Mouse (Mus musculus): Measurements from ENCODE around the gene H1foo. TPM values are rescaled to one million over a fixed set of nuclear protein-coding genes. Genes with fewer than 3 reads are reported as not detected.
A peak's percentile ranks its signal among the peaks of the same experiment; 100 is the strongest.

H1foo gene
- polyA plus RNA-seq, 1 experiment from 2014 or later = not detected

- Histone ChIP-seq H3K9me3 (ENCODE audit: control insufficient read depth, low read length) (no peaks in the 10 kb centered on the region), H3K36me3 (ENCODE audit: control insufficient read depth, insufficient read depth, low read length) (no peaks in the 10 kb centered on the region), H3K4me2 (replicated peaks; ENCODE audit: low read depth, low read length) (no peak overlapping the region), H3K4me1 (replicated peaks; ENCODE audit: control insufficient read depth, insufficient read depth, low read length) (peaks cover 17% of the 10 kb centered on the region), H3K27ac (ENCODE audit: low read depth, low read length) (no peak overlapping the region), H3K4me3 (ENCODE audit: low read depth, low read length) (no peak overlapping the region), H3K27me3 (ENCODE audit: control insufficient read depth, insufficient read depth, low read length) (peaks cover 28% of the 10 kb centered on the region), H3K9ac (ENCODE audit: low read depth, low read length) (no peak overlapping the region)
- ATAC-seq (ENCODE audit: low FRiP score) (no peak), DNase-seq (ENCODE audit: low spot score) (no peak)
- WGBS = 85% methylated on average over 9 of the region's 9 CpGs
Observed at GRCm38 (mm10) chr6:115990479-115990878, 45.7 kb downstream of the H1foo start.

- H3K27ac ChIP-seq (ENCODE audit: low read depth, low read length) = no peak overlapping the region
- peaks cover 31% of the 10 kb centered on the region for H3K27me3 ChIP-seq (ENCODE audit: control insufficient read depth, insufficient read depth, low read length)
- DNase-seq (ENCODE audit: low spot score) (no peak), ATAC-seq (ENCODE audit: low FRiP score) (no peak)
- WGBS = 32% methylated on average over 13 of the region's 13 CpGs
- no peaks in the 10 kb centered on the region for H3K36me3 ChIP-seq (ENCODE audit: control insufficient read depth, insufficient read depth, low read length)
- H3K4me1 ChIP-seq (replicated peaks; ENCODE audit: control insufficient read depth, insufficient read depth, low read length) = peaks cover 17% of the 10 kb centered on the region
- peak overlapping the region; percentile 14; the same call in 1 of the 2 replicates for H3K4me3 ChIP-seq (ENCODE audit: low read depth, low read length)
- no peak overlapping the region for H3K9ac ChIP-seq (ENCODE audit: low read depth, low read length)
- H3K4me2 ChIP-seq (replicated peaks; ENCODE audit: low read depth, low read length) = no peak overlapping the region
- H3K9me3 ChIP-seq (ENCODE audit: control insufficient read depth, low read length) = no peaks in the 10 kb centered on the region
Observed at GRCm38 (mm10) chr6:115991108-115991880, 46.6 kb downstream of the H1foo start.

DNA sequence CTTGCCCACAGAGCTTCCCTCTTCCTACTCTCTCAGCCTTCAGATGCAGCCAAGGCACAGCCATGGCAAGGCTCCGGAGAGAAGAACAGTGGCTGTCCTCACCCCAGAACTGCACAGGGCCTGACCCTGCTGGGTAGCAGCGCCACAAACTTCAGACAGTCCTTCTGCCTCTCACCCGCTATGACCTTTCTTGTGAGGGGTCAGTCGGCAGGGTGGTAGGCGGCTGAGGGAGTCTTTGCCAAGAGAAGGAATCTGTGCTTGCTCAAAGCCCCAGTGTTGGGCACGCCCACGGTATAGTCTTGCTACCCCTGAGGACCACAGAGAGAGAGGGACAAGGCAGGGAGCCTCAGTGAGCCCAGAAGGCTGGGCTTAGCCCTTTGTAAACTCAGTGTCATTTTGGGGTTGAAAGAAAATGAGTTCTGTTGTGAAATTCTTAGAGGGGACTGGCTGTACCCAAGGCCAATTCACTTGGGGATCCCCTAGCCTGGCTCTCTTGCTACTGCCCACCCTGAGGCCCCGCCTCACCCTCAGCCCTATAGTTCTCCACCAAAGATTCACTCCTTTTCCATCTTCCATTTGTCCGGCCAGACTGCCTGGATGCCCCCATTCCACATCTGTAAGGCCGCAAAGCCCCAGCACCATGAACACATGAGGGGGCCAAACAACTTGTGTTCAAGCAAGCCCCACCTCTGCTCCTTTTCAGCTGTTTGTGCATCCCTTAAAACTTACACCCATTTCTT is 47.3 kb downstream of the H1foo start:
- ATAC-seq (ENCODE audit: low FRiP score) (no peak), DNase-seq (ENCODE audit: low spot score) (no peak)
- Histone ChIP-seq H3K36me3 (ENCODE audit: control insufficient read depth, insufficient read depth, low read length) (no peaks in the 10 kb centered on the region), H3K9me3 (ENCODE audit: control insufficient read depth, low read length) (no peaks in the 10 kb centered on the region), H3K4me2 (replicated peaks; ENCODE audit: low read depth, low read length) (no peak overlapping the region), H3K9ac (ENCODE audit: low read depth, low read length) (no peak overlapping the region), H3K27ac (ENCODE audit: low read depth, low read length) (no peak overlapping the region), H3K27me3 (ENCODE audit: control insufficient read depth, insufficient read depth, low read length) (peaks cover 31% of the 10 kb centered on the region), H3K4me1 (replicated peaks; ENCODE audit: control insufficient read depth, insufficient read depth, low read length) (peaks cover 17% of the 10 kb centered on the region), H3K4me3 (ENCODE audit: low read depth, low read length) (peak overlapping the region; percentile 14; the same call in 1 of the 2 replicates)
- 24% methylated on average over 10 of the region's 10 CpGs for WGBS

DNA sequence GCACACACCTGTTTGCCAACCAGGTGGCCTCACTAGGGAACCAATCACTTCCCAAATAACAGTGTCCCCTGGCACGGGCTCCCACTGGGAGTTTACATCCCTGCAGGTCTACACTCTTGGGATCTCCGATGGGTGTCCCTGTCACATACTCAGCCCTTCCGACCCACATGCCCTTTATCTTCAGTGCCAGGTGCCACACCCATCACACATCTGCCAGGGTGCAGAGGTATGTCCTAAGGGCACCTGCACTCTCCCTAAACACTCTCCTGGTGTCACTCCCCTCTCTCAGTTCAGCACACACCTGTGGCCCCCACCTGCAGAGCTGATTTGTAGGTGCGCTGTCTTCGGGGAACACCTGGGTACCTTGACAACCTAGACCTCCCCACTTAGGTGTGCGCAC is 48.2 kb downstream of the H1foo start:
- ATAC-seq (ENCODE audit: low FRiP score) = no peak
- peak overlapping the region; percentile 84 for H3K4me2 ChIP-seq (replicated peaks; ENCODE audit: low read depth, low read length)
- H3K9ac ChIP-seq (ENCODE audit: low read depth, low read length) = no peak overlapping the region
- H3K4me3 ChIP-seq (ENCODE audit: low read depth, low read length) = peak overlapping the region; percentile 46
- H3K27me3 ChIP-seq (ENCODE audit: control insufficient read depth, insufficient read depth, low read length) = peaks cover 31% of the 10 kb centered on the region
- H3K27ac ChIP-seq (ENCODE audit: low read depth, low read length) = no peak overlapping the region
- WGBS = 46% methylated on average over 6 of the region's 6 CpGs
- H3K4me1 ChIP-seq (replicated peaks; ENCODE audit: control insufficient read depth, insufficient read depth, low read length) = peaks cover 17% of the 10 kb centered on the region
- H3K36me3 ChIP-seq (ENCODE audit: control insufficient read depth, insufficient read depth, low read length) = no peaks in the 10 kb centered on the region
- DNase-seq (ENCODE audit: low spot score) = no peak
- H3K9me3 ChIP-seq (ENCODE audit: control insufficient read depth, low read length) = no peaks in the 10 kb centered on the region

DNA sequence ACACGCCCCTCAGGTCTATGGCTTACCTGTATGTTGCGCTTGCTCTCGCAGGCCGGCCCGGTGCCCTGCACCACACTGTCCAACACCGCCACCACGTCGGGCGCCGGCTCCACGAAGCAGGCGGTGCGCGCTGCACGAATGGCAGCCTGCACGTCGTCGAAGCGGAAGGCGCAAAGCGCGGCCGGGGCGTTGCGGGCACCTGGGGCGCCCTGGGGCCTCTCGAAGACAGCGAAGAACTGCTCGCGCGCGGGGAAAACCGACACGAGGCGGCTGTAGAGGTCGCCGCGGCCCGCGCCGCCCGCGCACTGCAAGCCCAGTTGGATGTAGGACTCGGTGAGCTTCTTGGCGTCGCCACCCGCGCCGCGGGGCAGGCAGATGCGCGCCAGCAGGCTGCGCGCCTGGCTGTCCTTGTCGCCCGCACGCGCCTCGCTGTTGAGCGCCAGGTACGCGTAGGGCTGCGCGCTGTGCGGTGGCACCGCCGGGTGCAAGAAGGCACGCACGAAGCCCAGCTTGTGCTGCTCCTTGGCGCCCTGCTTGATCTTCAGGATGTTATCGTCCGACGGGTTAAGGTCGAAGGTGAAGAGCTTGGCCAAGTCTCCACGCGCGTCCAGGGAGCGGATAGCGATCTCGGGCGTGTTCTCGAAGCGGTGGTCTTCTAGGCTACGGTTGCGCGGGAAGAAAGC is 48.9 kb downstream of the H1foo start:
- Histone ChIP-seq H3K4me1 (replicated peaks; ENCODE audit: control insufficient read depth, insufficient read depth, low read length) (peaks cover 21% of the 10 kb centered on the region), H3K27ac (ENCODE audit: low read depth, low read length) (0 out of 2 replicates have a peak overlapping the region, but pooled peaks have one; percentile 17)
- DNase-seq (ENCODE audit: low spot score) = peak; percentile 58

GRCm38 (mm10) chr6:115994146-115994876 is 49.6 kb downstream of the H1foo start:
- Histone ChIP-seq H3K27ac (ENCODE audit: low read depth, low read length) (0 out of 2 replicates have a peak overlapping the region, but pooled peaks have one; percentile 17), H3K4me3 (ENCODE audit: low read depth, low read length) (peak overlapping the region; percentile 46), H3K9me3 (ENCODE audit: control insufficient read depth, low read length) (no peaks in the 10 kb centered on the region), H3K4me1 (replicated peaks; ENCODE audit: control insufficient read depth, insufficient read depth, low read length) (peaks cover 21% of the 10 kb centered on the region), H3K27me3 (ENCODE audit: control insufficient read depth, insufficient read depth, low read length) (peaks cover 31% of the 10 kb centered on the region), H3K36me3 (ENCODE audit: control insufficient read depth, insufficient read depth, low read length) (no peaks in the 10 kb centered on the region), H3K4me2 (replicated peaks; ENCODE audit: low read depth, low read length) (peak overlapping the region; percentile 84), H3K9ac (ENCODE audit: low read depth, low read length) (peak overlapping the region; percentile 40; the same call in 1 of the 2 replicates)
- WGBS = 2% methylated on average over 84 of the region's 93 CpGs
- ATAC-seq (ENCODE audit: low FRiP score) (no peak), DNase-seq (ENCODE audit: low spot score) (peak; percentile 50)

More for the DNA sequence above, 48.9 kb downstream of the H1foo start:
- H3K4me3 ChIP-seq (ENCODE audit: low read depth, low read length) = peak overlapping the region; percentile 46
- ATAC-seq (ENCODE audit: low FRiP score) = no peak
- H3K9ac ChIP-seq (ENCODE audit: low read depth, low read length) = peak overlapping the region; percentile 40; the same call in 1 of the 2 replicates
- H3K9me3 ChIP-seq (ENCODE audit: control insufficient read depth, low read length) = no peaks in the 10 kb centered on the region
- peaks cover 31% of the 10 kb centered on the region for H3K27me3 ChIP-seq (ENCODE audit: control insufficient read depth, insufficient read depth, low read length)
- peak overlapping the region; percentile 84 for H3K4me2 ChIP-seq (replicated peaks; ENCODE audit: low read depth, low read length)
- H3K36me3 ChIP-seq (ENCODE audit: control insufficient read depth, insufficient read depth, low read length) = no peaks in the 10 kb centered on the region
- WGBS = 3% methylated on average over 83 of the region's 86 CpGs

GRCm38 (mm10) chr6:115994877-115995520 is 50.3 kb downstream of the H1foo start, which contains the start of gene Plxnd1:
Gene Plxnd1 (minus strand): TSS chr6:115995005.
- DNase-seq (ENCODE audit: low spot score) = peak; percentile 89
- H3K4me2 ChIP-seq (replicated peaks; ENCODE audit: low read depth, low read length) = peak within 1 kb of the TSS; percentile 84
- ATAC-seq (ENCODE audit: low FRiP score) = peak; percentile 76
- H3K9ac ChIP-seq (ENCODE audit: low read depth, low read length) = peak within 1 kb of the TSS; percentile 40
- H3K9me3 ChIP-seq (ENCODE audit: control insufficient read depth, low read length) = no peaks in the 10 kb centered on the region
- WGBS = 0% methylated on average over 19 of the region's 51 CpGs
- no peaks in the 10 kb centered on the region for H3K36me3 ChIP-seq (ENCODE audit: control insufficient read depth, insufficient read depth, low read length)
- H3K4me3 ChIP-seq (ENCODE audit: low read depth, low read length) = peak within 1 kb of the TSS; percentile 46
- 0 out of 2 replicates have a peak within 1 kb of the TSS, but pooled peaks have one; percentile 17 for H3K27ac ChIP-seq (ENCODE audit: low read depth, low read length)
- peaks cover 21% of the 10 kb centered on the region for H3K4me1 ChIP-seq (replicated peaks; ENCODE audit: control insufficient read depth, insufficient read depth, low read length)
- H3K27me3 ChIP-seq (ENCODE audit: control insufficient read depth, insufficient read depth, low read length) = peaks cover 31% of the 10 kb centered on the region

Data from hindbrain, embryonic 11.5 days (tissue).